Mouse (Mus musculus) induced T-regulatory cell, adult 2 months (primary cell): ENCODE results near the gene Arel1.

Experiments used
- DNase-seq: peaks from one replicate; pipeline ENCODE4 v3.0.0-alpha.2; 2012; ENCODE audit warnings: low read depth

Gene Arel1

DNA sequence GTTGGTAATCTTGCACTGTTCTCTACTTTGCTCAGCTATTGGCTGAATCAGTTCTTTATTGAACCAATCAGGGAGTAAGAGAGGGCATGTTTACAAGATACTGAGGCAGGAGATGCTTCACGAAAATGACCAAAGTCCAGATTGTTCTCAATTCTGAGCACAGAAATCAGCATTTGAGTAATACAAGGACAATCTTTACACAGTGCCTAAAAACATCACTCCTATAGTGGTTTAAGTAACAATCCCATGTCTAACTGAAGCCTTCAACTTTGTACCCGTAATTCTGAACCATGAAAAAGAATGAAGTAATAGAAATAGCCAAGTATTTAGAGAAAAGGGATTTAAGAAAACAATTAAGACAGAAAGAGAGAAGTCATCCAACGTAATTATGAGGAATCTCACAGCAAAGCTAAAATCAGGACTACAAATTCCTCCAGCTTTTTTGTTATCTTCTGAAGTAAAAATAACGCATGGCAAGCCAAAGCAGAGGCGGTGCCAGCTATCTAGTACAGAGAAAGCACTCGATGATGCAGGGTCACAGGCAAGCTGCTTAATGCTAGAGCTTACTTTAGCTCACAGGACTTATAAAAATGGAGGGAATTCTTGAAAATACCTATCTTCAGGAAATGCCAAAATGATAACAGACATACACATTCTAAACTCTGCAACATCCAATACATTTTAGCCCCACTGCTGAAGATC is 22.0 kb downstream of the Arel1 start:
- DNase-seq, result no peak

- DNase-seq, result no peak
Measured at GRCm38 (mm10) chr12:84947894-84948583, 22.7 kb downstream of the Arel1 start.

DNA sequence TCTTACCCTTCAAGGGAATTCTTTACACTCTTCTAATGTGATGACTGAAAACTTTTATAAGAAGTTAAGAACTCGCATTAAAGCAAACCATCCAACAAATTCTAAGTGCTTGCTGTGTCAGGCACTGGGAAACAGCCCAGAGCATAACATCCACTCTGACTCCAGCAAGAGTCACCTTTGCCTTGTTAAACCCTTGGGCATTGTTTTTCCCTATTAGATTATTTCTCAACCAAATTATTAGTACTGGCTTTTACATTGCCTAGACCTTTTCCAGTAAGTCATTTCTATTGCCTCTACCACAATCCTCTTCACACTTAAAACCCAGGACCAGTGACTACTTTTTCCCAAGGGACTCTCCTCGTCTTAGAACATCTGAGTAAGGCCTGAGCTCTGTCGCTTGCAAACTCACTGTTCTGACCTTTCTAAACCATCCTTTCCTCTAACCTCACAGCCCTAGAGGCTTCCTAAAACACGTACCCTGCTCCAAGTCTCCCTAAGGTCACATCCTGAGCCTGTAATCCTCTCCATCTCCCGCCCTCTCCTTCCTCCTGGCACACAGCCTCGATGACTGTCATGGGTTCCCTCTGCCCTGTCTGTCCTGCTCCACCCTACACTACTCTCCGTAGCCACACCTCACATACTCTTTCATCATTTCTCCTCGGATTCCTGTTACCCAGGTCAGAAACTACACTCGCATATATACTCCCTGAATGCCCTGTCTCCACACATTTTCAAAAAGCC is 25.7 kb downstream of the Arel1 start:
- no peak for DNase-seq

- no peak for DNase-seq
Measured at GRCm38 (mm10) chr12:84944150-84944812, 26.4 kb downstream of the Arel1 start.

DNA sequence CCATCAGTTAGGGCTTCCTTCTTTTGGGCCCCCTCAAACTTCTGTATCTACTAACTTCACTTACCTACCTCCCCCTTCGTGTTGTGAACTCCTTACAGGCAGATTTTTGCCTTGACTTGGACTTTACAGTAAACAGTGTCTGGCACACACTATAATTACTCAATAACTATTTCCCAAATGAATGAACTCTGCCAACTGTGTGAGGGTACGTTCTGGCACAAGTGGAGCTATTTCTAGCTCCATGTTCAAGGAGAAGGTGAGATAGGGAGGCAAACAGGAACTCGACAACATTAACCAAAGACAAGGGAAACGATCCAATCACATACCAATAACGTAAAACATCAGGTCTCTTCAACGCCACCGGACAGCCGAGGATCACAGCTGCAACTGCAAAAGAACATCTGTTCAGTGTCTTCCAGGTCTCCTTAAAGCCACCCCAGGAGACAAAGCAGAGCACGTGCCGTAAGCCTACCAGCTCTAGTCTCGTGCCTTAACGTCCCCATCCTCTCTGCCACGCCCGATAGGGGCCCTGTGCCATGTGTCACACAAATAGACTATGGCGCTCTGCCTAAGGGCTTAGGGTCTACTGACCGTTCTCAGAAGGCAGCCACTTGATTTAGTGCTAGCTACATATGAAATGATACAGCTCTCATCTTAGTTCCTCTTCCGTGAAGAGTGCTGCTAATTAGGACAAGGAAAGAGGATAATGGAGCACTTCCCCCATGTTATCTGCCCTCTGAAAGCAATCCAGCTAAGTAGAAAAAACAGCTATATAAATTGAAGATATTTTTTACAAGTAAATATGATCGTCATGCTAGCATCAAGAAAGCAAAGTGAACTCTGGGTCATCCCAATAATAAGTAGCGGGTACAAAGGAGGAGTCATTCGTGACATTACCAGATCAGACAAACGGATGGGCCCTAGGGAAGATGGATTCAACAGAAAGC is 27.4 kb downstream of the Arel1 start:
- DNase-seq, result no peak

- peak; percentile 20 for DNase-seq
Measured at GRCm38 (mm10) chr12:84941717-84942116, 29.0 kb downstream of the Arel1 start.

- DNase-seq, result no peak
Measured at GRCm38 (mm10) chr12:84940343-84940742, 30.4 kb downstream of the Arel1 start.

DNA sequence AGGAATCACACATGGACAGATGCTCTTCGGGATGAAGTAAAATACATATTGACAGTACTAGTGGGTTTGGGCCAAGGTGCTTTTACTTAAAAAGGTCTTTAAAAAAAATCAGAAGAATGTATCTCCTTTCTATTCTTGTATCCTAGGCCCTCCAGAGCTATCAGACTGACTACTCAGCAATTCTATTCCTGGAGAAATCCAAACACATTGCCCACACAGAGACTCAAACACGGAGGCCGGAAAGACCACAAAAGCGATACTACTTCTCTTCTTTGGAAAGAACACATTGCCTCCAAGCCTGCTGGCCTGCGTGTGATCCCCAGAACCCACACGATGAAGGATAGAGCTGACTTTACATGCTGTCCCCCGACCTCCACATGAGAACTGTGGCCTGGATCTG is 31.6 kb downstream of the Arel1 start:
- no peak for DNase-seq

- no peak for DNase-seq
Measured at GRCm38 (mm10) chr12:84935343-84935742, 35.4 kb downstream of the Arel1 start.

DNA sequence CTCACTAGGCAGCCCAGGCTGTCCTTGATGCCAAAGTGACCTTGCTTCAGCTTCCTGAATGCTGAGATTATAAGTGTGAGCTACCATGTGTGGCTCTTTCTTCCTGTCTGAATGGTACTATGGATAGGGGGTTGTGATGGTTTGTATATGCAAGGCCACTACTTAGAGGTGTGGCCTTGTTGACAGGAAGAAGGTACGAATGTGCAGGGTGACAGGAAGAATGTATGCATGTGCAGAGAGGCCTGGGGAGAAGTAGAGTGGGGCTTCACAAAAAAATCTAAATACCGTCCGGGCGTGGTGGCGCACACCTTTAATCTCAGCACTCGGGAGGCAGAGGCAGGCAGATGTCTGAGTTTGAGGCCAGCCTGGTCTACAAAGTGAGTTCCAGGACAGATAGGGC is 38.5 kb downstream of the Arel1 start:
- no peak for DNase-seq

DNA sequence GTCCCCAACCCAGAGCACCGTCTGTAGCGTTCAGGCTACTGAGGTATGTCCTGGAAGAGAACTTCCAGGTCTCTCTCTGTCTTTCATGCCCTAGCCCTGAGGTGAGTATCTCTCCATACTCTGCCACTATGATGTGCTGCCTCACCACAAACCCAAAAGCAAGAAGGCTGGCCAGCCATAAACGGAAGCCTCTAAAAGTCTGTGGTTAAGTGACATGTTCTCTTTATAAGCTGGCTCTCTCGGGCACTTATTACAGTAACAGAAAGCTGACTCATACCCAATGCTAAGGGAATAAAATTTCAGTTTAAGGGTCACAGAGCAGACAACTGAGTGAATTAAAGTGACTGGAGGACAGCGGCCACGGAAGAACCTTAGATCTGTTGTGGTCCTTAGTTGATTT is 44.2 kb downstream of the Arel1 start:
- no peak for DNase-seq

DNA sequence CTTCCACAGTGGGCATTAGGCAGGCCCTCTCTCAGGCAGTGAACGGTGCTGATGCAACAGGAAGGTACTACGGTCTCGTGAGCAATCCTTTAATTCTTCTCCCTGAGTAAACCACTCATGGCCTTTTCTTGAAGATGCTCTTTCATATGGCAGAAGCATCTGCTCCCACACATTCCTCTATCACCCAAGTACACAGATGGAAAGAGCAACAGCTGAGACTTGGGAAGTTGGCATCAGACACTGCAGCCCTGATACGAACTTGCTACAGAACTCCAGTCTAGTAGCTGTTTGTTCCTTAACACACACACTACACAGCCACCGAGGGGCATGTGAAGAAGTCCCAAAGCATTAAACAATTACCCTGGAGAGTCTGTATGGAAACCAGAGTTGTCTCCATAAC is 46.4 kb downstream of the Arel1 start:
- no peak for DNase-seq

DNA sequence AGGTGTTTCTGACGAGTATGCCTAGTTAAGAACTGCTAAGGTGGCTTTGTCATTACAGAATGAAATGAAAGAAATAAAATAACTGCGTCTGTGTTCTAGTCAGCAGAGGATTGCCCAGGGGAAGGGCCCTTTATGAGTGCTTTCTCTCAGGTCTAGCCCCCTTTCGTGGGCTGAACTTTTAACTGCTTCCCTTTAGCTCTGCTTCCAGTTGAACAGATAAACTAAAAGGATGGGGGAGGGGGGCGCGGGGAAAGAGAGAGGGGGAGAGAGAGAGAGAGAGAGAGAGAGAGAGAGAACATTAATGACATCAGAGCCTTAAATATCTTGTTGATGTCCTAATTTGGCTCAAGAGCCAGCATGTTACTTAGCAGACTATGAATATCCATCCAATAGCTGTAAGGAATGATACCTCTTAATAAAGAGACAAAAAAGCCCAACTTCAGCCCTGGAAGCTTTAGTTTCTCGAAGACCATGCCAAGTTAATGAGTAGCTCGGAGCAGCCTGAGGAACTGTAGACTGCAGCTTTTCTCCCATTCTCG is 48.8 kb downstream of the Arel1 start:
- no peak for DNase-seq

DNA sequence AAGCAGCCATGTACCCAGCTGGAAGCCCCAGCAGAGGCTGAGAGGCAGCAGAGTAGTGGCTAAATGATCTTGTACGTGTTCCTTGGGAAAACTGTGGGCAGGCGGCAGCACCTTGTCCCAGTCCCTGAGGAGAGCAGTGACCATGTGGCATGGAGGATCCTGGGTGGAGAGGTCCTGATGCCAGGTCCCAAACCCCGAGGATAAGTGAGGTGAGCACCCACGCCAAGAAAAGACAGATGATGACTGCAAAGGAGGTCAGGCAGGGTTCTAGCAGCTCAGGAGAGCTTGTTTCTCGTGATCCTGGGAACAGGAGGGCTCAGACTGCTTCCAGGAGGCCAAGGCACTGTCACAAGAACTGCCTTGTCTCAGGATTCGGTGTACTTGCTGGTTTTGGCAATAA is 51.9 kb downstream of the Arel1 start:
- DNase-seq, result no peak

GRCm38 (mm10) chr12:84917799-84918198 is 52.9 kb downstream of the Arel1 start:
- no peak for DNase-seq

DNA sequence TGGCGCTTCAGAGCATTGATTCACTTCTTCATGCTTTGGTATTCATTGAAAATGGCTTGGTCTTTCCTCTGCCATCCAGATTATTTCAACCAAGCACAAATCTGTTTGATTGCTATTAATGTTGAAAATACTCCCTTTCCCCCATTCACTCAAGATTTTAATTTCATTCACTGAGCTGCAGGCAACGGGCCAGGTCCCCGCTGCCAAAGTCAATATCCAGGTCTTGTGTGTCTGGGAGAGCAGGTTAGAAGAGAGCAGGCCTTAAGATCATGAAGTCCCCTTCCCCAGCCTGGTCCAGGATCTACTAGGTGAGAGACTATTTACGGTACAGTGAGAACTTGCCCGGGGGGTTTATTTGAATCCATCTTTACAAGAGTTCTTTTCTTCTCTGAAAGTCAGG is 55.7 kb downstream of the Arel1 start:
- no peak for DNase-seq

GRCm38 (mm10) chr12:84912652-84913104 is 58.0 kb downstream of the Arel1 start:
- DNase-seq, result no peak

DNA sequence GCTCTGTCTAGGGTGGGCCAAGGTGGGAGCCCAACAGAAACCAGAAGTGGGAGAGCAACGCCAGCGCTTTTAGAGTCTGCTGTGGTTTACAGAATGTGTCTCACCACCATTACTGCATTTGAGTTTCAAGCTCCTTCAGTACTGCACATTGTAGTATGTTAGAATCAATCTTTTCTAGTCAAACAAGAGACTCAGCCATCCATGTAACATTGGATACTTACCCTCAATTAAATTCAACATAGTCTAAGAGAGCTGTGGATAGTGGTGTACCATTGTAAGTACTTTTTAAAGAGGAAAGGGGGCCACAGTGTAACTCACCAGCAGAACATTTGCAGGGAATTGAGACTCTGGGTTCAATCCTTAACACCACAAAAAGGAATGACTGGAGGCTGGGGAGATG is 59.1 kb downstream of the Arel1 start:
- DNase-seq, result no peak

- no peak for DNase-seq
Measured at GRCm38 (mm10) chr12:84910066-84910465, 60.6 kb downstream of the Arel1 start.

DNA sequence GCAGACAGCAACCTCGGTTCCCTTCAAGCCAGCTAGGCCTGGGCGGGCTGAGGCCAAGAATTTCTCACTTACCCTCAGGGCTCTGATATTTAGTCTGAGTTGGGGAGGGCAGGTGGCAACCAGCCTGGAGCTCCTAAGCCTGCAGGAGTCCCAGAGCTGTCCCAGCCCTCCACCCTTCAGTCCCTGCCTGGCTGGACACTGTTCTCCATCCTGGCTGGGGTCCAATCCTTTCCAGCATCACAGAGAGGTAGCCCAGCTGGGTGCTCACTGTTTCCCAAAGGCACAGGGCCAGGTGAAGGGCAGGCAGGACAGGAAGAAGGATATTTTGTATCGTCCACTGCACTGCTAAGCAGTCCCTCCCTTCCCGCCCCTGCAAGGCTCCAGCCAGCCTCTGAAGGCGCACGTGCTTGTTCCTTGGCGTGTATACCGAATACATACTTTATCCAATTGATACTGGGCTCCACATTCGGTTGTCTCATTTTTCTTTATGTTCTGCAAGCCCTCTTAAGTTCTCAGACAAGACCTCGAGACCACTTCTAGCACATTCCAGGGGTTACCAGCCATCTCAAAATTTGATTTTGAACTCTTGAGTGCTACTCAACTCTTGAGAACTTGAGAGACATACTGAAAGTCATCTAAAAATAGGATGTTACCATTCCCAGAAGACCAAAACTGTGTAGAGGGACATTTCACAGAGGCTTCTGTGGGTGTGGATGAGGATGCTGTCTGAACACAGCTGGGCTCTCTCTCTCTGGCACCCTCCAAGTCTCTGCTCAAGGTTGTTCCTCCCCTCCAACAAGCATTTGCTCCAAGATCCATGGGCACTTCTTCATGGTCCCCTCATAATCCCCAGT is 62.8 kb downstream of the Arel1 start:
- DNase-seq, result no peak
